Comparison of ENCODE assay signal across 7 mouse cellular contexts in genomic region chr5:73650365-73650964, GRCm38 (mm10). TPM values are rescaled to one million over a fixed set of nuclear protein-coding genes. Genes with fewer than 3 reads are reported as not detected.
DNase-seq lines count a peak whose midpoint lies in the region; ATAC-seq lines count a peak whose summit lies in the region.

No protein-coding gene starts in this region.

- no peaks in the 10 kb centered on the region for H3K9me3 ChIP-seq in forebrain, embryonic 16.5 days (ENCODE audit: control insufficient read depth, low read length)

- H3K27ac ChIP-seq in forebrain, embryonic 16.5 days (ENCODE audit: low read length): no peak overlapping the region

- H3K9ac ChIP-seq in forebrain, embryonic 16.5 days (replicated peaks; ENCODE audit: low read depth, low read length): peak overlapping the region; percentile 40; the same call in 1 of the 2 replicates

- peak; percentile 7 for DNase-seq in thymus, postnatal 0 days (ENCODE audit: low spot score)
- DNase-seq in thymus, adult 18-20 months: no peak
- DNase-seq in kidney, postnatal 4 days: peak; percentile 19 to 38
- peak; percentile 54 for DNase-seq in neural tube, embryonic 10.5 days (ENCODE audit: extremely low spot score, low spot score)
- no peak for DNase-seq in left cerebral cortex, postnatal 4 days
- no peak for DNase-seq in yolk sac, embryonic 10.5 days (ENCODE audit: low spot score)

- H3K36me3 ChIP-seq in forebrain, embryonic 16.5 days (ENCODE audit: control insufficient read depth, insufficient read depth): no peaks in the 10 kb centered on the region

- no peak for ATAC-seq in forebrain, embryonic 16.5 days

- peaks cover 26% of the 10 kb centered on the region for H3K4me1 ChIP-seq in forebrain, embryonic 16.5 days (replicated peaks; ENCODE audit: control insufficient read depth, insufficient read depth, low read length)

- H3K27me3 ChIP-seq in forebrain, embryonic 16.5 days (replicated peaks; ENCODE audit: control insufficient read depth, insufficient read depth, low read length): peaks cover 29% of the 10 kb centered on the region

- intact Hi-C loops in left cerebral cortex, postnatal 4 days (cut with DNase I): no loop called here

- H3K4me3 ChIP-seq in forebrain, embryonic 16.5 days (replicated peaks; ENCODE audit: low read length): peak overlapping the region; percentile 45

- H3K4me2 ChIP-seq in forebrain, embryonic 16.5 days (ENCODE audit: low read length): peak overlapping the region; percentile 83

- under 1% methylated on average over 15 of the region's 15 CpGs for WGBS in forebrain, embryonic 16.5 days

RNA-seq across cellular contexts. Expression of gene Spata18, which starts 0.7 kb away (rescaled TPM):
- polyA plus RNA-seq in thymus, postnatal 0 days (2015; fragmentation: Nextera tagmentation; extraction: Ambion mirVana): 0.17 and 0.27 TPM in 2 replicates
- polyA plus RNA-seq in forebrain, embryonic 16.5 days (2015; fragmentation: Nextera tagmentation; extraction: Ambion mirVana): 0.44 and 0.72 TPM in 2 replicates
- 1 to 10 TPM; 1.3 to 1.7 TPM for total RNA-seq in left cerebral cortex, postnatal 4 days (2021)

RNA-seq across cellular contexts. Expression of gene Sgcb, which starts 2.9 kb away (rescaled TPM):
- polyA plus RNA-seq in thymus, postnatal 0 days (2015; fragmentation: Nextera tagmentation; extraction: Ambion mirVana): 9.5 and 11.0 TPM in 2 replicates
- polyA plus RNA-seq in forebrain, embryonic 16.5 days (2015; fragmentation: Nextera tagmentation; extraction: Ambion mirVana): 29.5 and 30.5 TPM in 2 replicates
- 10 to 100 TPM; 44.5 to 44.6 TPM for total RNA-seq in left cerebral cortex, postnatal 4 days (2021)

RNA-seq across cellular contexts. Expression of gene Lrrc66, which starts 18.1 kb away (rescaled TPM):
- polyA plus RNA-seq in thymus, postnatal 0 days (2015; fragmentation: Nextera tagmentation; extraction: Ambion mirVana): 0.44 and 0.64 TPM in 2 replicates
- not detected in 2 replicates for polyA plus RNA-seq in forebrain, embryonic 16.5 days (2015; fragmentation: Nextera tagmentation; extraction: Ambion mirVana)
- total RNA-seq in left cerebral cortex, postnatal 4 days (2021): under 1 TPM in 1 of 2 experiments, not detected in 1; 0.12 TPM

Comparison
In these comparisons a context has a peak if more than half of its experiments do, and no peak if none do; other contexts are left out.
1. DNase-seq: peak in thymus, postnatal 0 days (single experiment), kidney, postnatal 4 days (2 of 2) and neural tube, embryonic 10.5 days (single experiment); none in thymus, adult 18-20 months (0 of 2), left cerebral cortex, postnatal 4 days (single experiment) and yolk sac, embryonic 10.5 days (single experiment).